Mouse (Mus musculus) ES-Bruce4 (cell line): ENCODE results near the gene Pum1.

ENCODE experiments used
- CTCF ChIP-seq: IDR thresholded peaks from one replicate; pipeline ENCODE4 v1.8.1; 2011; ENCODE audit warnings: low read depth, low read length
- EP300 ChIP-seq: IDR thresholded peaks from 2 replicates; pipeline ENCODE4 v1.6.1; 2011; ENCODE audit warnings: low read depth, low read length; ENCODE audit not compliant: insufficient read depth
- POLR2A ChIP-seq: IDR thresholded peaks from one replicate; pipeline ENCODE4 v1.8.1; 2011; ENCODE audit warnings: low read length; ENCODE audit not compliant: insufficient read depth

- TF ChIP-seq CTCF (no peak), EP300 (no peak), POLR2A (no peak)
These were observed 49.2 kb downstream of the Pum1 start for GRCm38 (mm10) chr4:130712341-130712740.
